Mouse (Mus musculus): ENCODE measurements around the gene Pcca.

- TF ChIP-seq EP300 (IDR thresholded peaks at IDR 0.05; ENCODE audit: insufficient read depth, low read depth, low read length) (no peak), CTCF (IDR thresholded peaks at IDR 0.05) (no peak), POLR2A (IDR thresholded peaks at IDR 0.05; ENCODE audit: insufficient read depth, low read depth, low read length) (no peak)
Observed at GRCm38 (mm10) chr14:122784701-122785100, 250.6 kb downstream of the Pcca start.
